Mouse (Mus musculus): Measurements from ENCODE around the gene Prm1. TPM values are rescaled to one million over a fixed set of nuclear protein-coding genes. Genes with fewer than 3 reads are reported as not detected.
A peak's percentile ranks its signal among the peaks of the same experiment; 100 is the strongest.
"Not testable (repeated sequence)": the region's sequence is repeated elsewhere in the genome, so short reads cannot be mapped to it uniquely, and the experiment has no call there.

The Prm1 gene
- polyA plus RNA-seq (2016; fragmentation: Nextera tagmentation; extraction: Ambion mirVana), result 0.48 TPM in 1 of 2 replicates, not detected in the other

DNA sequence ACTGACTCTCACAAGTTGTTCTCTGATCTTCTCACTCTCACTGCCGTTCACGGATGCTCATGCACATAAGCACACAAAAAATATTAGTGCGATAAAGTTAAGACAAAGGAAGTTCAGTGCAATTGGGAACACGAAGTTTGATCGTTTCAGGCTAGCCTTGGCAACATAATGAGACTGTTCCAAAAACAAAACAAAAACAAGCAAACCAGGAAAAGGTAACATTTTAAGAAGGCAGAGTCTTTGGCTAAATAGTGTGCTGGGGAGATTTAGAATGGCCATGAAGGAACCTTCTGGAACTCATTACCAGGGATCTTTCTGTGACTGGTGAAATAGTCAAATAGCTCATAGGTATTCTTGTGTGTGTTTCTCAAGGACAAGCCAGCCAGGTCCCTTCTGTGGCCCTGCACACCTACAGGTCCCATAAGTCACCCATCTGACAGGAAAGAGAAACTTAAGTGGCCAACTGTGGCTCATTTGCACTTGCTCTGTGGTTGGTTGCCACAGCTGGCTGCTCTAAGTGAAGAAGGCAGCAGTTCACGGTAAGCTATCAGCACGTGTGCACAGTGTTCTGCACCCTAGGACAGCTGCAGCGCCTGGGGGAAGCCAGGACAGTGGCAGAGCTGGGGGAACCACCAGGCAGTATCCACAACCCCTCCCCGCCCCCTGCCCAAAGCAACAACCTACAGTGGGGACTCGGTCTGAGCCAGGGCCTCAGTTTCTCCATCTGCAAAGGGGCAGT, at the start of gene Prm1:
Gene Prm1, minus strand, starts transcription at position 51 of the 739 bp plus-strand sequence.
- H3K9me3 ChIP-seq (replicated peaks), result no peaks in the 10 kb centered on the region
- ATAC-seq (ENCODE audit: insufficient number of reproducible peaks, low FRiP score), result no peak
- no peaks in the 10 kb centered on the region; the same call in 1 of the 2 replicates for H3K27me3 ChIP-seq (replicated peaks)
- no peak within 1 kb of the TSS for H3K9ac ChIP-seq
- H3K36me3 ChIP-seq, result no peaks in the 10 kb centered on the region
- no peak within 1 kb of the TSS for H3K27ac ChIP-seq (ENCODE audit: poor library complexity, severe bottlenecking)
- H3K4me3 ChIP-seq, result no peak within 1 kb of the TSS
- WGBS, result 70% methylated on average over 10 of the region's 10 CpGs
- peaks cover 3% of the 10 kb centered on the region; the same call in 1 of the 2 replicates for H3K4me1 ChIP-seq (replicated peaks)
- no peak within 1 kb of the TSS for H3K4me2 ChIP-seq

DNA sequence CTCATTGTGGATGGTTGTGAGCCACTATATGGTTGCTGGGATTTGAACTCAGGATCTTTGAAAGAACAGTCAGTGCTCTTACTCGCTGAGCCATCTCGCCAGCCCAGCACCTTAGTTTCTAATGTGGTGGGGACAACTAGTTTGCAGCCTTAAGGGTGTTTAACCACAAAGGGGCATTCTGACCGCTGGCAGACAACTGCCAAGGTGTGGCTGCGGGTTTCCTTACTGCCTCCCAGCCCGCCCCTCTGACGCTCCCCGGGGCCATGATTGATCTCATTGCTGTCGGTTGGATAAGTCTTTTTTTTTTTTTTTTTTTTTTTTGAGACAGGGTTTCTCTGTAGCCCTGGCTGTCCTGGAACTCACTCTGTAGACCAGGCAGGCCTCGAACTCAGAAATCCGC, 46.6 kb upstream of the Prm1 start:
- not testable (repeated sequence) for H3K27me3 ChIP-seq (replicated peaks); H3K4me2 ChIP-seq; H3K4me3 ChIP-seq; H3K27ac ChIP-seq (ENCODE audit: poor library complexity, severe bottlenecking); H3K36me3 ChIP-seq; H3K9ac ChIP-seq; ATAC-seq (ENCODE audit: insufficient number of reproducible peaks, low FRiP score); H3K9me3 ChIP-seq (replicated peaks)
- 87% methylated on average over 10 of the region's 10 CpGs for whole genome bisulfite sequencing
- H3K4me1 ChIP-seq (replicated peaks), result 0 out of 2 replicates have a peak, but pooled peaks cover 12% of the 10 kb centered on the region

DNA sequence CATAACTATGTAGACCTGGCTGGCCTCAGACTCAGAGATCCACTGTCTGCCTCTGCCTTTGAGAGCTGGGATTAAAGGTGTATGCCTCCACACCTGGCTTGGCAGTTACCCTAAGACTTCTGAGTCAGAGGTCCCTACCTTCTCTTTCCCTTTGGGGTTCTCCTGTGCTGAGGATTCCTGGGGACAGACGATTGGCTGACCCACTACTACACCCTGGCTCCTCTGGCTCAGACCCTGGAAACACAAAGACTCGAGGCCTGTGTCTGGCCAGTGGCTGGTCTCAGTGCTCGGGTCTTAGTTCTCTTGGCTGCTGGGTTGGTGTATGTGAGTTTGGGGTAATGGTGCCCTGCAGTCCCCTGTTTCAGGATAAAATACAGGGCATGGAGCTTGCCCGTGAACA, 45.3 kb upstream of the Prm1 start:
- H3K9ac ChIP-seq, result no peak overlapping the region
- peaks cover 17% of the 10 kb centered on the region for H3K4me1 ChIP-seq (replicated peaks)
- no peaks in the 10 kb centered on the region for H3K9me3 ChIP-seq (replicated peaks)
- 0 out of 2 replicates have a peak, but pooled peaks cover 4% of the 10 kb centered on the region for H3K36me3 ChIP-seq
- no peak overlapping the region for H3K4me2 ChIP-seq
- no peak overlapping the region for H3K27ac ChIP-seq (ENCODE audit: poor library complexity, severe bottlenecking)
- no peak overlapping the region for H3K4me3 ChIP-seq
- H3K27me3 ChIP-seq (replicated peaks), result no peaks in the 10 kb centered on the region
- 67% methylated on average over 4 of the region's 4 CpGs for WGBS
- no peak for ATAC-seq (ENCODE audit: insufficient number of reproducible peaks, low FRiP score)

DNA sequence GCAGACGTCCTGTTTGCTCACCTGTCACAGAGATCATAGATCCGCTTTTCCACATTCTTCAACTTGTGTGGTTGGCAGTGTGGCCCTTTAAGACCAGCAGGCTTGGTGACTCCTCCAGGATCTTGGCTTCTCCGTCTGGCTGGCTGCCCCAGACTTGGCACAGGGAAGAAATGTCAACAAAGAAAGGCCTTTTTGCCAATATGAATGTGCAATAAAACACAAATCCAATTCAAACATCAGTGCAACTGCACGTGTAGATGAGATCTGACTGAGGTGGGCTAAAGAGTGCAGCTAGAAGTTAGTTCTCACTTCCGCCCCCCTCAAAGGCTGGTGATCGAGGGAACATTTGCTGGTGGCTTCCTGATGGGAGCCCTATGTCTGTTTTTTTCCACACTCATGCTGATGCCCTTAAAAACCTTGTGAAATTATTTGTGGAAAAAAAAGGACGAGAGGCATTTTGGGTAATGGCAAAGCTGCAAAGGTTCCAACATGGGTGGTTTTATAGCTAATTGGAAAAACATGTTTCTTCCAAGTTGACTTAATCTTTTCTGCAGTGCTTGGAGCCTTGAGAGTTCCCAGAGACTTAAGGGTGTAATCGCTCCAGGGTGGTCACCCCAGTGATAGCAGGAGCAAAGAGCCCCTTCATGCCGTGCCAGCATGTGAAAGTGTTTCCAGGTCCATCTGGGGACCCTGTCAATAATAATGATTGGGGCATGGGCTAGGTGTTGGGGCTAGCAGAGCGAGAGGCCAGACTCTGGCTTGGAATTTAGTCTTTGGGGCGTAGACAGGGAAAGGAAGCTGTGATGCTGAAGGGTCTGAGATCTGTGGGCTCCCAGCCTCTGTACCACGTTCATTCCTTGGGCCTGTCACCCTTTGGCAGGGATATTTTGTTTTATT, 44.6 kb upstream of the Prm1 start:
- Histone ChIP-seq H3K9me3 (replicated peaks) (no peaks in the 10 kb centered on the region), H3K27ac (ENCODE audit: poor library complexity, severe bottlenecking) (no peak overlapping the region), H3K4me1 (replicated peaks) (peaks cover 21% of the 10 kb centered on the region), H3K4me3 (no peak overlapping the region), H3K36me3 (0 out of 2 replicates have a peak, but pooled peaks cover 4% of the 10 kb centered on the region), H3K27me3 (replicated peaks) (no peaks in the 10 kb centered on the region), H3K9ac (no peak overlapping the region), H3K4me2 (no peak overlapping the region)
- no peak for ATAC-seq (ENCODE audit: insufficient number of reproducible peaks, low FRiP score)
- 50% methylated on average over 12 of the region's 12 CpGs for WGBS

DNA sequence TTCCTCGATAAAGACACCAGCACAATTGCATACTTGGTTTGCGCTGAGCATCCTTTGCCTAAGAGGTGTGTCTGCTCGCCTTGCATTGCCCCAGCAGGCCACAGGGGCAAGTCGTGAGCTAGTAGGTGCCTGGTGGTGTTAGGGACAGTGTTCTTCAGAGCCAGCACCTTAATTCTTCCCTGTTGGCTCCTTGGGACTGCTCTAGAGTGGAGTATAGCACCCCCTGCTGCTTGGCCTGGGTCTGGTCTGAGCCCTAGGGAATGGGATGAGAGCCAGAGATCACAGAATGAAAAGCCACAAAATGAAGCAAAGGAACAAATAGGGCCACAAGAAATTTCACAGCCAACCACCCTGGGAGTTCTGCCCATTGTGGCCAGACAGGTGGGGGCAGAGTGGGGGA, 40.9 kb upstream of the Prm1 start:
- Histone ChIP-seq H3K9me3 (replicated peaks) (no peaks in the 10 kb centered on the region), H3K36me3 (no peaks in the 10 kb centered on the region), H3K4me1 (replicated peaks) (peaks cover 43% of the 10 kb centered on the region), H3K4me3 (no peak overlapping the region), H3K27me3 (replicated peaks) (no peaks in the 10 kb centered on the region), H3K9ac (no peak overlapping the region), H3K4me2 (no peak overlapping the region), H3K27ac (ENCODE audit: poor library complexity, severe bottlenecking) (no peak overlapping the region)
- peak; percentile 61; the same call in 1 of the 2 replicates for ATAC-seq (ENCODE audit: insufficient number of reproducible peaks, low FRiP score)
- WGBS, result 51% methylated on average over 4 of the region's 4 CpGs

DNA sequence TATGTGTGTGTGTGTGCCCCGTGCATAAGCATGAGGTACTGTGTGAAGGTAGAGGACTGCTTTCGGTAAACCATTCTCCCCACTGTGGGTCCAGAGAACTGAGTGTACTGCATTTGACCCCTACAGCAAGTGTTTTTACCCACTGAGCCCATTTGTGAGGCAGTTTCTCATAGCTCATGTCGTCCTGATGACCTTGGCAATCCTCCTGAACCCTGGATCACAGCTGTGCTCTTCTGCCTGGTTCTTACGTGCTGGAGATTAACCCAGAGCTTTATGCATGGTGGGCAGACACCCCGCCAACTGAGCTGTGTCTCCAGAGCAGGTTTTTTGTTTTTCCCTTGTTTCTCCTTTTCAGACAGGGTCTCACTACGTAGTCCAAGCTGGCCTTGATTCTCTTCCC, 40.3 kb upstream of the Prm1 start:
- H3K4me1 ChIP-seq (replicated peaks), result peaks cover 43% of the 10 kb centered on the region
- H3K9me3 ChIP-seq (replicated peaks), result no peaks in the 10 kb centered on the region
- H3K4me2 ChIP-seq, result no peak overlapping the region
- no peaks in the 10 kb centered on the region for H3K36me3 ChIP-seq
- H3K9ac ChIP-seq, result no peak overlapping the region
- ATAC-seq (ENCODE audit: insufficient number of reproducible peaks, low FRiP score), result no peak
- no peak overlapping the region for H3K27ac ChIP-seq (ENCODE audit: poor library complexity, severe bottlenecking)
- no peak overlapping the region for H3K4me3 ChIP-seq
- H3K27me3 ChIP-seq (replicated peaks), result no peaks in the 10 kb centered on the region
- WGBS, result 73% methylated on average over 6 of the region's 6 CpGs

DNA sequence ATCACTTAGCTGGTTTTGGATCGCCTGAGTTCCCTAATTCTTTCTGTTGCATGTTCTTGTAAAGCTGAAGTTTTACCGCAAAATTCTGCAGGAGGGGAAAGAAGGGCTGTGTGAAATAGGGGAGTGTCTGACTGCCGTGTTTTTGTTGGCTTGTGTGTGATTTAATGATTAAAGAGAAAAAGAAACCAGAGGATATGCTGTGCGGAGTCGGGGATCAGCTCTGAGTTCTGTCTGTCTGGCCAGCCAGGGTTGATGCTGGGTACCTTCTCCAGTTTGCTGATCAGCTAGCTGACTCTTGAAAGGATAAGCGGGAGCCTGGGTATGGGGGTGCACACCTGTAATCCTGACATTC, 38.7 kb upstream of the Prm1 start:
- H3K4me3 ChIP-seq, result no peak overlapping the region

DNA sequence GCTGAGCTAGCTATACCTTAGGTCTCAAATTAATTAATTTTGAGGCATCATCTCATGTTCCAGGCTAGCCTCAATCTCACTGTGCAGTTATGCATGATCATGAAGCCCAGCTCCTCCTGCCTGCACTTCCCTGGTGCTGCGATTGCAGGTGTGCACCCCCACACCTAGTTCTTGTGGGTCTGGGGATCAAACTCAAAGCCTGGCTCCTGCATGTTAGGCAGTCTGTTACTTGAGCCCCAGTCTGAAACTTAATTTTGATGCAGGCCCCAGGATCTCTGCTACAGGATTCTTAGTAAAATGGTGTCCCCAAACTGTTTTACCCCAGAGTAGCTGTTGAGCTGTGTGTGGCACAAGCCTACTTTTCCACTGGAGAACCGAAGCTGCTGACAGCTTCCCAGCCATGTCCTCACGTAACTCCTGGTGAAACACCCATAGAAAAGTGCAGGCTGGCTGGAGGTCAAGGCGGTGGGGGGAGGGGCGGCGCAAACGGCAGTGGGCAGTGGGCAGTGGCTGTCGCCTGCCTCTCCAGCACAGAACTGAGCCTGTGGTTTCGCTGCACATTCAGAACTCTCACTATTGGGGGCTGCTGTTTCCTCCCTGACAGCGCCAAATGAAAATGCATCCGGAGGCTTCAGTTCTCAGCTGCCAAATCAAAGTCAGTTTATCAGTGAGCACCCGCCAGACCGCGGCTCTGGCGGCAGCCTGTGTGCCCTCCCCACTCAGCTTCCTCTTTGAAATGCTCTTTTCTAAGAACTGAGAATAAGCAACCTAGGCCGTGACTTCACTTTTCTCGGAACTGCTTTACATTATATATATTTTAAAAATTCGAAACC, 38.1 kb upstream of the Prm1 start:
- Histone ChIP-seq H3K4me3 (peak overlapping the region; percentile 37), H3K4me1 (replicated peaks) (peaks cover 51% of the 10 kb centered on the region), H3K36me3 (no peaks in the 10 kb centered on the region), H3K27ac (ENCODE audit: poor library complexity, severe bottlenecking) (peak overlapping the region; percentile 82), H3K27me3 (replicated peaks) (no peaks in the 10 kb centered on the region), H3K9me3 (replicated peaks) (no peaks in the 10 kb centered on the region), H3K9ac (peak overlapping the region; percentile 58), H3K4me2 (peak overlapping the region; percentile 73)
- ATAC-seq (ENCODE audit: insufficient number of reproducible peaks, low FRiP score), result peak; percentile 77
- 6% methylated on average over 18 of the region's 18 CpGs for WGBS

More for the DNA sequence above, 38.7 kb upstream of the Prm1 start:
- 33% methylated on average over 6 of the region's 6 CpGs for WGBS
- Histone ChIP-seq H3K4me1 (replicated peaks) (peaks cover 49% of the 10 kb centered on the region), H3K9me3 (replicated peaks) (no peaks in the 10 kb centered on the region), H3K9ac (peak overlapping the region; percentile 58; the same call in 1 of the 2 replicates), H3K27ac (ENCODE audit: poor library complexity, severe bottlenecking) (peak overlapping the region; percentile 82), H3K36me3 (no peaks in the 10 kb centered on the region), H3K4me2 (peak overlapping the region; percentile 73), H3K27me3 (replicated peaks) (no peaks in the 10 kb centered on the region)
- ATAC-seq (ENCODE audit: insufficient number of reproducible peaks, low FRiP score), result peak; percentile 36; the same call in 1 of the 2 replicates

DNA sequence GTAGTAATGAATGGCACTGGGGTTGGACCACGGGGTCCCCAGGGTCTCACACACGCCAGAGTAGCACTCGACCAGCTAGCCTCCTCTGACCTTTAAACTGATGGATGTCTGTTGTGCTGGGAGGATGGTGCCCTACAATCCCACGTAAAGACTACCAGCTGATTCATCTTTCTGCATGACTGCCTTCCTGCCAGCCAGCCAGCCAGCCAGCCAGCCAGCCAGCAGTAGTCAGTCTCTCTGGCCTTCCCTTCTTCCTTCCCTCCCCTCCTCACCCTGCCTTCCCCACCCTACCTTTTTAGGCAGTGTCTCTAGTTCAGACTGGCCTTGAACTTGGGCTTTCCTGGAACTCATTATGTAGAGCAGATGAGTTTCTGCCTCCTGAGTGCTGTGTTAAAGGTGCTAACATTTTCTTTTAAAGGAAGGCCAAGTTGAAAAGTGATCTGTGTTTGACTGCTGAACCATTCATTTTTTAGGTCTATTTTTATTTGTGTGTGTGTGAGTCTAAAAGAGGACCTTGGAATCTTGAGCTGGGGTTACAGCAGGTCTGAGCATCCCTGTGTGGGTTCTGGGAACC, 36.7 kb upstream of the Prm1 start:
- Histone ChIP-seq H3K9ac (no peak overlapping the region), H3K36me3 (no peaks in the 10 kb centered on the region), H3K27ac (ENCODE audit: poor library complexity, severe bottlenecking) (no peak overlapping the region), H3K4me3 (no peak overlapping the region), H3K4me1 (replicated peaks) (peaks cover 65% of the 10 kb centered on the region), H3K27me3 (replicated peaks) (no peaks in the 10 kb centered on the region), H3K4me2 (no peak overlapping the region), H3K9me3 (replicated peaks) (no peaks in the 10 kb centered on the region)
- ATAC-seq (ENCODE audit: insufficient number of reproducible peaks, low FRiP score), result no peak
- WGBS, result 86% methylated on average over 4 of the region's 4 CpGs

DNA sequence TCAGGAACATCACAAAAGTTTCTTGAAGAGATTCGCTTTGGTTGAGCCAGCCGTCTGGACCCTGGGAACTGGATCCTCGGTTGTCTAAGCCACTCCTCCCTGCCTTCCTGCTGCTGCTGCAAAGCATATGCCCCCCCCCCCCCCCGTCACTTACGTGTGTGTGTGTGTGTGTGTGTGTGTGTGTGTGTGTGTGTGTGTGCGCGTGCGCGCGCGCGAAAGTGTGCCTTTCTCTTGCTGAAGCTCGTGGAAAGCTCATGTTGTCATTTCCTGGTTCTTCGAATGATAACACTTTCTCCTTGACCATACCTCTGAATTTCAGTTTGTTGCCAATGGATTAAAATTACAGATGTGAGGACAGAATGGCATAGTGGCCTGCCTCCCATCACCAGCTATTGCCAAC, 34.4 kb upstream of the Prm1 start:
- 69% methylated on average over 13 of the region's 14 CpGs for WGBS
- H3K36me3 ChIP-seq, result no peaks in the 10 kb centered on the region
- no peak overlapping the region for H3K4me3 ChIP-seq
- H3K27ac ChIP-seq (ENCODE audit: poor library complexity, severe bottlenecking), result peak overlapping the region; percentile 88; the same call in 1 of the 2 replicates
- peaks cover 67% of the 10 kb centered on the region for H3K4me1 ChIP-seq (replicated peaks)
- no peak overlapping the region for H3K9ac ChIP-seq
- ATAC-seq (ENCODE audit: insufficient number of reproducible peaks, low FRiP score), result no peak
- H3K9me3 ChIP-seq (replicated peaks), result no peaks in the 10 kb centered on the region
- no peak overlapping the region for H3K4me2 ChIP-seq
- no peaks in the 10 kb centered on the region for H3K27me3 ChIP-seq (replicated peaks)

Measured in heart, embryonic 12.5 days (tissue).